Mouse (Mus musculus): ENCODE results near the gene Foxo1.

DNA sequence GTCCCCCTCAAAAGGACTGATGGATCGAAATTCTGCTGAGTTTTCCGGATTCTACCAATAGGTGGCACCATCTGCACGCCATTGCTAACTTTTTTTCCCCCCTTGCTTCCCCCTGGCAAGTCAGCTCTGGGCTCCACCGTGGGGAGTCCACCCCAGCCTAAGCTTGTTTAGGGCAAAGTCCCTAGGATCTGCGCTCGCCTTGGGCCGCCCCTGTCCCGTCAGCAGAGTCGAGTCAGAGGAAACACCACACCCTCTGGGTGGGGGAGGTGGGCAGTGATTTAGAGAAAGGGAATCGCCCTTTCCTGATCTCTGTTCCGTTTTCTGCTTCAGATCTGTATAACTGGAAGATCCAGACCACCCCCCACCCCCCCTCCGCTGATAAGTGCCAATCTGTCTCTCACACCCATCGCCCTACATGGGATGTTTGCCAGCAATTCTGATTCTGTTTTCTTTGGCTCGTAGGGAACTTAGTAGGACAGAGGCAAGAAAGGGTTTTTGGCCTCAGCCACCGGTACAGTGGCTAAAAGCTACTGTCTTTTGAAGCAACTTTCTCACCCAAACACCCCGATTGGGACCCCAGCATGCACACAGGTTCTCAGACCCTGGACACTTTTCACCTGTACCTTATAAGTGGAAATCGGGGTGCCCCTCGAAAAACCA is 10.2 kb upstream of the Foxo1 start:
- peak; percentile 79 for TF ChIP-seq CTCF (IDR thresholded peaks at IDR 0.05; ENCODE audit: insufficient read depth, low read depth, low read length)
- no peak for TF ChIP-seq POLR2A (IDR thresholded peaks at IDR 0.05; ENCODE audit: insufficient read depth, low read depth, low read length)

Data from olfactory bulb, adult 2 months (tissue).